Mouse (Mus musculus) hindbrain, embryonic 16.5 days (tissue): ENCODE results near the gene Fstl4. TPM values are rescaled to one million over a fixed set of nuclear protein-coding genes. Genes with fewer than 3 reads are reported as not detected.
A peak's percentile ranks its signal among the peaks of the same experiment; 100 is the strongest.

ENCODE experiments used
- ATAC-seq: fragments of 200-750 bp; cut with Nextera tagmentation; 2 replicates; pipeline ENCODE4 v1.8.0; 2017; ENCODE audit warnings: moderate TSS enrichment, moderate library complexity
- H3K27ac ChIP-seq: fragments of 300-500 bp; sonication (generic); 2 replicates; pipeline ENCODE4 v1.5.1; 2014; ENCODE audit warnings: low read depth, mild to moderate bottlenecking, control low read depth, low read length, moderate library complexity
- H3K27me3 ChIP-seq: fragments of 300-500 bp; sonication (generic); replicated peaks from 2 replicates; pipeline ENCODE4 v1.6.1; 2014; ENCODE audit warnings: low read length; ENCODE audit not compliant: control insufficient read depth, insufficient read depth
- H3K36me3 ChIP-seq: fragments of 300-500 bp; sonication (generic); 2 replicates; pipeline ENCODE4 v1.6.1; 2014; ENCODE audit warnings: mild to moderate bottlenecking, low read length, moderate library complexity, mixed read lengths; ENCODE audit not compliant: control insufficient read depth, insufficient read depth
- H3K4me1 ChIP-seq: fragments of 300-500 bp; sonication (generic); 2 replicates; pipeline ENCODE4 v1.6.1; 2014; ENCODE audit warnings: low read depth, low read length; ENCODE audit not compliant: control insufficient read depth, insufficient read depth
- H3K4me2 ChIP-seq: fragments of 300-500 bp; sonication (generic); 2 replicates; pipeline ENCODE4 v1.6.1; 2014; ENCODE audit warnings: mild to moderate bottlenecking, low read length, control low read depth, moderate library complexity
- H3K4me3 ChIP-seq: fragments of 300-500 bp; sonication (generic); 2 replicates; pipeline ENCODE4 v1.5.1; 2014; ENCODE audit warnings: mild to moderate bottlenecking, low read length, control low read depth, moderate library complexity
- H3K9ac ChIP-seq: fragments of 300-500 bp; sonication (generic); 2 replicates; pipeline ENCODE4 v1.6.1; 2014; ENCODE audit warnings: low read depth, mild to moderate bottlenecking, control low read depth, low read length, moderate library complexity
- H3K9me3 ChIP-seq: fragments of 300-500 bp; sonication (generic); 2 replicates; pipeline ENCODE4 v1.6.1; 2014; ENCODE audit warnings: mild to moderate bottlenecking, low read length, moderate library complexity; ENCODE audit not compliant: control insufficient read depth
- WGBS: fragments of 180-500 bp; shearing (Covaris S2); extraction: QIAGEN DNeasy Blood & Tissue Kit; methylation state at CpG from one replicate; pipeline ENCODE4 v1.1.7; 2014; 5-methylcytosine and 5-hydroxymethylcytosine counted together
- polyA plus RNA-seq: library from polyadenylated mRNA; unstranded; fragments of >200 nt; fragmentation: Nextera tagmentation; extraction: Ambion mirVana; gene quantifications from 2 replicates; pipeline ENCODE4 v1.2.1, GENCODE M21; 2015

Fstl4 gene
- polyA plus RNA-seq, 1 experiment from 2014 or later: 14.2 TPM

DNA sequence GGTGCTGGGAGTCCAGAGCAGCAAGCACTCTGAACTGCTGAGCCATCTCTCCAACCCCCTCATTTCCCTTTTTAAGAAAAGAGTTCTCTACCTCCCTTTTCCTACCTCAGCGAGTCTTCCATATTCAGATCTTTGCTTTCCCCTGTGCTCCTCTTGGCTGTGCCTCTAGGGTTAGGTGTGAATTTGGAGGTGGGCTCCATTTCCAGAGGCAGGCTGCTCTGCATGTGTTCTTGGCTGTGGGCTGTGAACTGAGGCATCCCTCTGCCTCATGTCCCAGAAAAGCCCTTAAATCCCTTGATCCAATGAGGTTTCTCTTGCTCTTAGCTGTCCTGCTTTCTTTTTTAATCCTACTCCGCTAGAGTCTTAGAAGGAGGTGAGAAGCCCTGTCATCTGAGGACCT is 151.2 kb downstream of the Fstl4 start:
- Histone ChIP-seq H3K36me3 (no peaks in the 10 kb centered on the region), H3K27ac (no peak overlapping the region), H3K9ac (no peak overlapping the region), H3K4me1 (peaks cover 9% of the 10 kb centered on the region), H3K4me2 (no peak overlapping the region), H3K27me3 (no peaks in the 10 kb centered on the region), H3K9me3 (peaks cover 2% of the 10 kb centered on the region; the same call in 1 of the 2 replicates), H3K4me3 (no peak overlapping the region)
- ATAC-seq: no peak
- WGBS: 96% methylated on average over 2 of the region's 2 CpGs

DNA sequence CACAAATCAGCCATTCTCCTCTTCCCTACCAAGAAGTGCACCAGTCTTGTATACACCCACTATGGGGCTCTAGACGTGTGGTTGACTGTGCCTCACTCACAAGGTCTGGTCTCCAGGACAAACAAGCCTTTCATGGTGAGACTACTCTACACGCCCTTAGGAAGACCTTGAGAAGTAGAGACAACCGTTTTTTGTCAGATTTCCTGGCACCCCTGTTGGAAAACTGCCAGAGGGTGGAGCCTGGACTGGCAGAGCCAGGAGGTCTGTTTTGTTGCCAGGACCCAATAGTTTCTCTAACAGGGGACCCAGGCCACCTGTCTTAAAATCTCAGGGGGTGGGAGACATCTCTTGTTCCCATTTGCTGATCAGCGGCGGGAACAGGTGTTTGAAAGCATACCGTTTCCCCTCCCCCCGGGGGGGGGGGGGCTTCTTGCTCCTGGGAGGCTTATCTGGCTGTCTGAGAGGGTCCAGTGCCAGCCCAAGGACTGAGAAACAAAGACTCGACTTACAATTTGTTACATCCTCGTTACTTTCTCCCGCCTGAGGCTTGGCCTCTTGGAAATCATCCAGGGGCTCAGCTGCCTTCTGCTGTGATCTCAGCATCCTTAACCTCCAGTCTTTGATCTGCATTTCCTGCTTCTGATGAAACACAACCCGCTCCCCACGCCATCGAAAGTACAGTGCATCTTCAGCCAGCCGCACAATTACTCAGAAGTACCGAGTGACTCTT is 155.0 kb downstream of the Fstl4 start:
- no peak overlapping the region for H3K4me3 ChIP-seq
- 24% methylated on average over 13 of the region's 15 CpGs for WGBS
- no peak overlapping the region for H3K9ac ChIP-seq
- H3K4me1 ChIP-seq: peaks cover 9% of the 10 kb centered on the region
- peak; percentile 75 for ATAC-seq
- H3K4me2 ChIP-seq: peak overlapping the region; percentile 24; the same call in 1 of the 2 replicates
- H3K27ac ChIP-seq: no peak overlapping the region
- peaks cover 2% of the 10 kb centered on the region; the same call in 1 of the 2 replicates for H3K9me3 ChIP-seq
- H3K27me3 ChIP-seq: no peaks in the 10 kb centered on the region
- H3K36me3 ChIP-seq: no peaks in the 10 kb centered on the region

DNA sequence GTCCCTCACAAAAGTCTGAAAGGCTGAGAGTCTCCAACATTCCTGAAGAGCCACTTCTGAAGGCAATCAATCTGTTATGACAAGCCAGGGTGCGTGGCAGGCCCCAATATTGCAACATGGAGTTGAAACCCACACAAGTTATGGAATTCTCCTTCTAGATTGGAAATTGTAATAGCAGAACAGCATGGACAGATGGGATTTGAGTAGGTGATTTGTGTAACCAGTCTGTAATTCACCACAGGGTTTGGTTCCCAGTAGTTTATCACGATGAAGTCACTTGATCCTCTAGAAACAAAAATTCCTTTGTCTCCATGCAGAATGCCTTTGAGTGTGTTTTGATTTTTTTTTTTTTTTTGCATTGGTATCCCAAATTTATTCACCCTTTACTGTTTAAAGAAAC is 159.8 kb downstream of the Fstl4 start:
- Histone ChIP-seq H3K27ac (no peak overlapping the region), H3K9me3 (no peaks in the 10 kb centered on the region), H3K4me2 (no peak overlapping the region), H3K36me3 (no peaks in the 10 kb centered on the region), H3K4me1 (peaks cover 8% of the 10 kb centered on the region), H3K9ac (no peak overlapping the region), H3K4me3 (no peak overlapping the region), H3K27me3 (no peaks in the 10 kb centered on the region)
- no peak for ATAC-seq
- 73% methylated on average over 2 of the region's 2 CpGs for whole genome bisulfite sequencing

DNA sequence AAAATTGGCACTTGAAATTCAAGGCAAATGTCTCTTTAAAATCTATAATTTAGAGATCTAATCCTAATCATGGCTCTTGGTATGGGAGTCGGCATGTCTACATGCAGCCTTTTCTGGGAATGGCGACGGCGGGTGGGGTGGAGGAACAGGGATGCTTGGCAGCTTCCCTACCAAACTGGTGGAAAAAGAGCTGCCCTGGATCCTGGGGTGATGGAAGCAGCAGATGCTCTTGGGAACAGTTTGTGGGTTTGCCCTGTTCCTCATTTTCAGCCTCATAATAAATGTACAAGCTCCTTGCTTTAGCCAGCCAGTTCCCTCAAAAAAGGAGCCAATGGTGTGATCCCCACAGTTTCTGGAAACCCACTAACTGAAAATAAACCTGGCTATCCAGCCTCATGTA is 163.9 kb downstream of the Fstl4 start:
- Histone ChIP-seq H3K27ac (no peak overlapping the region), H3K4me2 (no peak overlapping the region), H3K9me3 (no peaks in the 10 kb centered on the region), H3K4me1 (no peaks in the 10 kb centered on the region), H3K4me3 (no peak overlapping the region), H3K36me3 (no peaks in the 10 kb centered on the region), H3K27me3 (no peaks in the 10 kb centered on the region), H3K9ac (no peak overlapping the region)
- ATAC-seq: no peak
- 91% methylated on average over 4 of the region's 4 CpGs for WGBS

DNA sequence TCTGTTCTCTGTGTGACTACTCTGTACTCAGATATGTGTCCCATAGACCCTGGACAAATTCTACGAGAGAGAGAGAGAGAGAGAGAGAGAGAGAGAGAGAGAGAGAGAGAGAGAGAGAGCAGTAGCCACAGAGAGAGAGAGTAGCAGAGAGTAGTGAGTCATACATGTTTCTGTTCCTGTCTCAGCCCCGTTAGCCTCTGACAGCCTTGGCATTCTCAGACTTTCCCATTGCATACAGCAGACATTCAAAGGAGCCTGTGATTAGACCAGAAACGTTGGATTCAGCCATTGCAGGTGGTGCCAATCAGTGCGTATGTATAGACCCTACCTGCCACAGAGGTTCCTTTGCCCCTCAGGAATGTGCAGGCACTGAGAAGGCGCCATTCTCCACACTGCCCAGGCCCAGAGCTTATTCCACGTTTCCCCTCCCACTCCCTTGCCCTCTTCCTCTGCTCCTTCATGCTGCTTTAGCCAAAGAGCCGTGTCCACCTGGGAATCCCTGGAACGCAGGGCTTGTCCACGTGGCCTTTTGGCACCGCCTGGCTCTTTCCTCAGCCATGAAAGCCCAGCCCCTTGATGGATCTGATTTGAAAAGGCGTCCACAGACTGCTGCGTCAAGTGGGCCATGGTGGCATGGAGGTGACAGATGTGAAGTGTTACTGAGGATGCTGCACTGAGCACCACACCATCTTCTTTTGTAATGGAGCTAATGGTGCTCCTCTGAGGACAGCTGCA is 175.1 kb downstream of the Fstl4 start:
- Histone ChIP-seq H3K27ac (no peak overlapping the region), H3K4me2 (no peak overlapping the region), H3K4me1 (no peaks in the 10 kb centered on the region; the same call in 1 of the 2 replicates), H3K36me3 (no peaks in the 10 kb centered on the region), H3K27me3 (no peaks in the 10 kb centered on the region), H3K9ac (no peak overlapping the region), H3K9me3 (no peaks in the 10 kb centered on the region), H3K4me3 (no peak overlapping the region)
- 67% methylated on average over 12 of the region's 12 CpGs for WGBS
- no peak for ATAC-seq

DNA sequence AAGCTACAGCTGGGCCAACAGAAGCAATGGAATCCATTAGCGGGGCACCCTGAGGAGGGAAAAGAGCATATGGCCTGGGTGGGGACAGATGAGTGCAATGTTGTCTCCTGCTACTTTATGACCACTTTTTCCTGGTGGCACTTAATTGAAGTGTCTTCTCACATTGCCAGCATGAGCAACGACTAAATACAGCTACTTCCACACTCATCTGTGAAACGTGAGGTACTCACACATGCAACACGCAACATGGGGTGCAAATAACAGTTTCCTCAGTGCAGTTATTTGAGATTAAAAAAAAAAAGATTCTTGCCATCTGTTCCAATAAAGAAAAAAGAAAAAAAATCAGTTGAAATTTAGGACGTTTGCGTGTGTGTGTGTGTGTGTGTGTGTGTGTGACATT is 178.5 kb downstream of the Fstl4 start:
- Histone ChIP-seq H3K4me3 (no peak overlapping the region), H3K9ac (no peak overlapping the region), H3K36me3 (no peaks in the 10 kb centered on the region), H3K4me2 (no peak overlapping the region), H3K27ac (no peak overlapping the region), H3K9me3 (no peaks in the 10 kb centered on the region), H3K4me1 (no peaks in the 10 kb centered on the region; the same call in 1 of the 2 replicates), H3K27me3 (no peaks in the 10 kb centered on the region)
- 81% methylated on average over 6 of the region's 6 CpGs for WGBS
- ATAC-seq: no peak; the same call in 1 of the 2 replicates

DNA sequence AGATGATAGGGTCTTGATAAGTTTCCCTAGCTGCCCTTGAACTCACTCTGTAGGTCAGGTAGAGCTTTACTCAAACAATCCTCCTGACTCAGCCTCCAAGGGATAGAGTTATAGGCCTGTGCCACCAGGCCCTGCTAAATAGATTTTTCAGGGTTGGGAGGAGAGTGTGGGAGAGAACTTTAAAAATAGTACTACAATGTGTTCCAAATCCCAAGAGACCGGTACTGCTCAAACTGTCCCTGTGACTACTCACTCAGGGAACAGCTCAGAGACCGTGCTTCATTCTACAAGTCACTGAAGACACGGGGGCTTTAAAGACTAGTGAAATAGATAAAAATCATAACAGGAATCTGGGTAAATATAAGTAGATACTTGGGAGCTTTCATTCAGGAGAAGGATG is 190.6 kb downstream of the Fstl4 start:
- WGBS: 92% methylated on average over 3 of the region's 3 CpGs
- Histone ChIP-seq H3K4me2 (no peak overlapping the region), H3K27ac (no peak overlapping the region), H3K9me3 (no peaks in the 10 kb centered on the region), H3K9ac (no peak overlapping the region), H3K36me3 (no peaks in the 10 kb centered on the region), H3K4me3 (no peak overlapping the region), H3K27me3 (no peaks in the 10 kb centered on the region), H3K4me1 (no peaks in the 10 kb centered on the region)
- ATAC-seq: no peak

DNA sequence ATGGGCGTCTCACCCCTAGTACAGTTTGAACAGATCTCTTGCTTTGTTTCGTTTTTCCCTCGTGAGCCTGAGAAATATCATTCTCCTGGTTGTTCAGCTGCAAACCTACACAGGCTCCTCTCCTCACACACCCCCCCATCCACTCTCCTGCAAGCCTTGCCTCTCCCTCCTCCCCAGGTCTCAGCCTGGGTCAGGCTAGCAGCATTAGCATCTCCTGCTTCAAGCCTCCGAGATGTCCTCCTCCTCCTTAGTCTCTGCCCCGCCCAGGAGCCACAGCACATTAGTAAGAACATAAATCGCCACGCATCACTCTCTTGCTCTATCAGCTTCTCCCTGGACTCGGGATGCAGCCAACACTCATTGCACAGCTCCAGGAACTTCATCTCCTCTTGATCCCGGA is 204.4 kb downstream of the Fstl4 start:
- WGBS: 82% methylated on average over 9 of the region's 9 CpGs

DNA sequence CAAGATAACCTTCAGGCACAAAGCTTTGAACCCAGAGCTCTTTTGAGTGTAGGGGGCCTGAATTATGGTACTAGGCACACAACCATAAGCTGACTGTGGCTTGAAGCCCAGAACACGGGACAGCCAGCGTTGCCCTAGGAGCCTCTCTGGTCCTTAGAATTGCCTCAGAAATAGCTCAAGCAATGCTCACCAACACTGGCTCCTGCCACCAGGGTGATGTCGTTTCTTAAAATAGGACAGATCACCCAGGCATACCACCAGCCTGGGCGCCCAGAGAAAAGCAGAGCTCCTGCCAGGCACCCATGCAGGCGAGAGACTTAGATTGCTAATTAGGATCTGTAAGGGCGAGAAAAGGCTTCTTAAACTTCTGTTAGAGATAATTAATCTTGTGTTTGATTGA is 206.0 kb downstream of the Fstl4 start:
- ATAC-seq: no peak
- H3K4me3 ChIP-seq: no peak overlapping the region
- WGBS: 70% methylated on average over 6 of the region's 6 CpGs
- no peak overlapping the region for H3K27ac ChIP-seq
- no peaks in the 10 kb centered on the region for H3K9me3 ChIP-seq
- H3K36me3 ChIP-seq: no peaks in the 10 kb centered on the region
- H3K4me1 ChIP-seq: no peaks in the 10 kb centered on the region
- H3K4me2 ChIP-seq: no peak overlapping the region
- H3K27me3 ChIP-seq: no peaks in the 10 kb centered on the region
- no peak overlapping the region for H3K9ac ChIP-seq

More for the DNA sequence above, 204.4 kb downstream of the Fstl4 start:
- no peaks in the 10 kb centered on the region for H3K36me3 ChIP-seq
- no peaks in the 10 kb centered on the region for H3K27me3 ChIP-seq
- no peak for ATAC-seq
- H3K27ac ChIP-seq: no peak overlapping the region
- H3K4me2 ChIP-seq: no peak overlapping the region
- no peaks in the 10 kb centered on the region for H3K9me3 ChIP-seq
- no peaks in the 10 kb centered on the region for H3K4me1 ChIP-seq
- no peak overlapping the region for H3K9ac ChIP-seq
- no peak overlapping the region for H3K4me3 ChIP-seq
